Mouse (Mus musculus): ENCODE data around the gene Insm2. TPM values are rescaled to one million over a fixed set of nuclear protein-coding genes. Genes with fewer than 3 reads are reported as not detected.
"Not testable (repeated sequence)": the region's sequence is repeated elsewhere in the genome, so short reads cannot be mapped to it uniquely, and the experiment has no call there.

The Insm2 gene
- polyA plus RNA-seq (2015; fragmentation: Nextera tagmentation; extraction: Ambion mirVana), result 1.1 and 2.4 TPM in 2 replicates

DNA sequence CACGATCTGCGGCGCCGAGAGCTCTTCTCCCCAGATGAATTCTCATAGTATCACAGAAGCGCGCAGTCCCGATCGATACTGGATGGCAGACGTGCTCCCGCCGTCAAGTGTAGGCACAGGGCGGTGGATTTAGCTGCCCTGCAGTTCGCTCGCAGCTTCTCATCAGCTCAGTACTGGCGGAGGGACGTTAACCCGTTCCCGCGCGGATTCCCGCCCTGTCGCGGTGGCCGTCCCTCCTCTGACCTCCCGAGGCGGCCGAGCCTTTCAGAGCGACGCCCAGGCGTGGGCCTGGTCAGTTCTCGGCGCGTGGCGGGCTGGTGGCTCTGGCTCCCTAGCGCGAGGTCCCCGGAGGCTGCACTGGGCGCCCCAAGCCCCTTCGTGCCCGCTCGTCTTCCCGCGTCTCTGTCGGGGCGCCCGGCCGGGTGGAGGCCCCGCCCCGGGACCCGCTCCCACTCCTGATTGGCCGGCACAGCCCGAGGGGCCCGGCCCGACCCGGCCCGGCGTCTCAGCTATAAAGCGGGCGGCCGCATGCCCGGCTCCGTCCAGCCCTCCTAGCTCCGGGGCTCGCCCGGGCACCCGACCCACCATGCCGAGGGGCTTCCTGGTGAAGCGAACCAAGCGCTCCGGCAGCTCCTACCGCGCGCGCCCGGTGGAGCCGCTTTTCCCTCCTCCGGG lies at the start of gene Insm2:
Insm2 (plus strand) TSS at position 541 of the 675 bp plus-strand sequence.
- Histone ChIP-seq H3K9me3 (replicated peaks) (no peaks in the 10 kb centered on the region), H3K36me3 (ENCODE audit: poor library complexity, severe bottlenecking) (no peaks in the 10 kb centered on the region), H3K27ac (no peak within 1 kb of the TSS), H3K27me3 (peaks cover 67% of the 10 kb centered on the region), H3K9ac (peak within 1 kb of the TSS; percentile 51), H3K4me3 (peak within 1 kb of the TSS; percentile 52), H3K4me1 (peaks cover 25% of the 10 kb centered on the region), H3K4me2 (peak within 1 kb of the TSS; percentile 90)
- under 1% methylated on average over 77 of the region's 77 CpGs for WGBS
- ATAC-seq, result peak; percentile 85

- not testable (repeated sequence) for H3K27me3 ChIP-seq; H3K4me3 ChIP-seq; H3K4me2 ChIP-seq; H3K9ac ChIP-seq; H3K27ac ChIP-seq; H3K36me3 ChIP-seq (ENCODE audit: poor library complexity, severe bottlenecking); H3K9me3 ChIP-seq (replicated peaks); ATAC-seq; H3K4me1 ChIP-seq
- 82% methylated on average over 6 of the region's 6 CpGs for whole genome bisulfite sequencing
These were observed 44.3 kb upstream of the Insm2 start for GRCm38 (mm10) chr12:55554901-55555300.

DNA sequence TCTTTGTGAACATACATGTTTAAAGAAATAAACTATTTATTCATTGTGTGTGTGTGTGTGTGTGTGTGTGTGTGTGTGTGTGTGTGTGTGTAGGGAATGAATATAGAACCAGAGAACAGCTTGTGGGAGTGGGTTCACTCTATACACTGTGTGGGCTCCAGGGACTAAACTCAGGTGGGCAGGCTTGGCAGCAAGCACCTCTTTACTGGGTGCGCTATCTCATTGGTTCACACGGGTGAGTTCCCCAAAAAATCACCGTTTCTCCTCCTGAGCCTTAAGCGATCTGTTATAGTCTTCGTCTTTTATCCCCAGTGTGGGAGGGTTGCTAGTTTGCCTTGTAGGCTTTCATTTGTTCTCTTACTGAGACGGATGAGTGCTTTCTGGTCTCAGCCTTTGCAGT lies 41.4 kb upstream of the Insm2 start:
- no peak overlapping the region for H3K9ac ChIP-seq
- 75% methylated on average over 6 of the region's 6 CpGs for WGBS

DNA sequence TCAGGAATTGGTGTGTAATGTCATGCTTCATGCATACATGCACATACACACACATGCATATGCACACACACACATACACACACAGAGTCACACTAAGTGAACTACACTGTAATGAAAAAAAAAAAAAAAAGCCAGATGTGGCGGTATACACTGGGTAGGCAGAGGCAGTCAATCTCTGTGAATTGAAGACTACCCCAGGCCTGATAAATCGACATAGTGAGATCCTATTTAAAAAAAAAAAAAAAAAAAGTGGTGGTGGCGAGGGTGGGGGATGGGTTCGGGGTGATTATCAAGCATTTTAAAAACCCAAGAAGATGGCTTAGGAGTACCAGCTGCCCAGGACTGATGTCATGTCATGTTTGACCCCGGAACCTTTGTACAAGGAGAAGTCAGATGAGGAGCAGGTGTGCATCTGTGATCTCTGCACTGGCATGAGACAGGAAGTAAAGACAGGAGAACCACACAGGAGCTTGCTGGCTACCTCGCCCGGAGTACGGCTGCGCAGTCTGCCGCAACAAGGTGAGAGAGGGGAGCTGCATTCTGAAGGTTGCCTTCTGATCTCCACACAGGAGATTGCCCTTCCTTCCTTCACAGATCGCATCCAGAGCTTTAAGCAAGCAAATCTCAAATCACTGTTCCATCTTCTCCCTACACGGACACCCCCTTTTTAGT lies 39.9 kb upstream of the Insm2 start:
- no peak overlapping the region for H3K9ac ChIP-seq
- H3K4me3 ChIP-seq, result no peak overlapping the region
- peaks cover 8% of the 10 kb centered on the region; the same call in 1 of the 2 replicates for H3K4me1 ChIP-seq
- H3K4me2 ChIP-seq, result no peak overlapping the region
- H3K27me3 ChIP-seq, result peaks cover 4% of the 10 kb centered on the region; the same call in 1 of the 2 replicates
- H3K36me3 ChIP-seq (ENCODE audit: poor library complexity, severe bottlenecking), result no peaks in the 10 kb centered on the region
- no peaks in the 10 kb centered on the region for H3K9me3 ChIP-seq (replicated peaks)
- WGBS, result 88% methylated on average over 12 of the region's 12 CpGs
- ATAC-seq, result no peak
- H3K27ac ChIP-seq, result no peak overlapping the region

More for the DNA sequence above, 41.4 kb upstream of the Insm2 start:
- Histone ChIP-seq H3K36me3 (ENCODE audit: poor library complexity, severe bottlenecking) (no peaks in the 10 kb centered on the region), H3K4me2 (no peak overlapping the region), H3K9me3 (replicated peaks) (no peaks in the 10 kb centered on the region), H3K4me3 (no peak overlapping the region), H3K27me3 (peaks cover 4% of the 10 kb centered on the region; the same call in 1 of the 2 replicates), H3K4me1 (peaks cover 8% of the 10 kb centered on the region; the same call in 1 of the 2 replicates), H3K27ac (no peak overlapping the region)
- no peak for ATAC-seq

GRCm38 (mm10) chr12:55560025-55560690 lies 39.1 kb upstream of the Insm2 start:
- 8% methylated on average over 19 of the region's 19 CpGs for WGBS
- no peak overlapping the region for H3K9ac ChIP-seq
- no peak for ATAC-seq

DNA sequence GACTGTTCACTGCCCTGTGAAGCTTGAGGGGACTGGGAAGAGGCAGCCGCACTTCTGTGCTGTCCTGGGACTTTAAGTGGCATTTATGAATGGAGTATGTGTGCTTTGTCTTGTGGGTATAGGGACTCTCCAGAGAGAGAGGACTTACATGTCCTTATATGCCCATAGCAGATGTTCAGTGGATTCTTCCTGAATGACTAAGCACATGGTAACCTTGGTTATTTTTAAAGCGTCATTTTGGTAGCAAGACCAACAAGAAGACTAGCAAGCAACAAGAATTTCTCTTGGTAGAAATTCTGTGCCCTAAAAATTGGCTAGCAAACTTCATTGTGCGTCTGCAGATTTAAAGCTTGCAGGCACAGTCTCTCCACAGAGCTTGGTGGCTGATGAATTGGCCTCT lies 35.5 kb upstream of the Insm2 start:
- Histone ChIP-seq H3K4me2 (no peak overlapping the region), H3K9ac (no peak overlapping the region), H3K27ac (no peak overlapping the region), H3K36me3 (ENCODE audit: poor library complexity, severe bottlenecking) (no peaks in the 10 kb centered on the region), H3K4me3 (no peak overlapping the region), H3K4me1 (peaks cover 8% of the 10 kb centered on the region; the same call in 1 of the 2 replicates), H3K9me3 (replicated peaks) (no peaks in the 10 kb centered on the region), H3K27me3 (peaks cover 4% of the 10 kb centered on the region; the same call in 1 of the 2 replicates)
- ATAC-seq, result no peak
- WGBS, result 96% methylated on average over 3 of the region's 3 CpGs

More at GRCm38 (mm10) chr12:55560025-55560690, 39.1 kb upstream of the Insm2 start:
- Histone ChIP-seq H3K27ac (no peak overlapping the region), H3K4me1 (peaks cover 8% of the 10 kb centered on the region; the same call in 1 of the 2 replicates), H3K27me3 (peaks cover 4% of the 10 kb centered on the region; the same call in 1 of the 2 replicates), H3K36me3 (ENCODE audit: poor library complexity, severe bottlenecking) (no peaks in the 10 kb centered on the region), H3K4me2 (peak overlapping the region; percentile 50), H3K9me3 (replicated peaks) (no peaks in the 10 kb centered on the region), H3K4me3 (peak overlapping the region; percentile 12)

- Histone ChIP-seq H3K9me3 (replicated peaks) (no peaks in the 10 kb centered on the region), H3K9ac (no peak overlapping the region), H3K36me3 (ENCODE audit: poor library complexity, severe bottlenecking) (no peaks in the 10 kb centered on the region), H3K4me2 (no peak overlapping the region), H3K27me3 (peaks cover 3% of the 10 kb centered on the region; the same call in 1 of the 2 replicates), H3K27ac (no peak overlapping the region), H3K4me1 (peaks cover 8% of the 10 kb centered on the region; the same call in 1 of the 2 replicates), H3K4me3 (no peak overlapping the region)
- no peak for ATAC-seq
- 89% methylated on average over 9 of the region's 9 CpGs for WGBS
These were observed 34.9 kb upstream of the Insm2 start for GRCm38 (mm10) chr12:55564187-55564963.

- WGBS, result 97% methylated on average over 19 of the region's 19 CpGs
- H3K27ac ChIP-seq, result no peak within 1 kb of the TSS
- H3K4me3 ChIP-seq, result no peak within 1 kb of the TSS
- no peaks in the 10 kb centered on the region for H3K27me3 ChIP-seq
- H3K4me2 ChIP-seq, result no peak within 1 kb of the TSS
- H3K9me3 ChIP-seq (replicated peaks), result no peaks in the 10 kb centered on the region
- no peak within 1 kb of the TSS for H3K9ac ChIP-seq
- H3K4me1 ChIP-seq, result peaks cover 4% of the 10 kb centered on the region; the same call in 1 of the 2 replicates
- no peak for ATAC-seq
- no peaks in the 10 kb centered on the region for H3K36me3 ChIP-seq (ENCODE audit: poor library complexity, severe bottlenecking)
These were observed 34.0 kb upstream of the Insm2 start, which contains the start of gene Aldoart2 for GRCm38 (mm10) chr12:55565206-55565605. Gene Aldoart2, plus strand, starts transcription at chr12:55565239.

- WGBS, result 78% methylated on average over 9 of the region's 9 CpGs
- Histone ChIP-seq H3K4me2 (no peak overlapping the region), H3K9ac (no peak overlapping the region), H3K27ac (no peak overlapping the region), H3K27me3 (no peaks in the 10 kb centered on the region), H3K4me1 (no peaks in the 10 kb centered on the region), H3K4me3 (no peak overlapping the region), H3K9me3 (replicated peaks) (no peaks in the 10 kb centered on the region), H3K36me3 (ENCODE audit: poor library complexity, severe bottlenecking) (no peaks in the 10 kb centered on the region)
- ATAC-seq, result no peak
These were observed 33.4 kb upstream of the Insm2 start for GRCm38 (mm10) chr12:55565867-55566266.

GRCm38 (mm10) chr12:55566837-55567236 lies 32.4 kb upstream of the Insm2 start:
- Histone ChIP-seq H3K4me1 (peaks cover 1% of the 10 kb centered on the region; the same call in 1 of the 2 replicates), H3K36me3 (ENCODE audit: poor library complexity, severe bottlenecking) (no peaks in the 10 kb centered on the region), H3K27me3 (no peaks in the 10 kb centered on the region), H3K9ac (no peak overlapping the region), H3K9me3 (replicated peaks) (no peaks in the 10 kb centered on the region), H3K4me3 (no peak overlapping the region), H3K4me2 (no peak overlapping the region), H3K27ac (no peak overlapping the region)
- ATAC-seq, result no peak
- 67% methylated on average over 5 of the region's 5 CpGs for WGBS

- Histone ChIP-seq H3K27ac (no peak overlapping the region), H3K9me3 (replicated peaks) (no peaks in the 10 kb centered on the region), H3K36me3 (ENCODE audit: poor library complexity, severe bottlenecking) (no peaks in the 10 kb centered on the region), H3K4me1 (peaks cover 9% of the 10 kb centered on the region; the same call in 1 of the 2 replicates), H3K4me3 (no peak overlapping the region), H3K27me3 (no peaks in the 10 kb centered on the region), H3K9ac (no peak overlapping the region), H3K4me2 (no peak overlapping the region)
- WGBS, result 76% methylated on average over 3 of the region's 3 CpGs
- ATAC-seq, result no peak
These were observed 30.8 kb upstream of the Insm2 start for GRCm38 (mm10) chr12:55568466-55568865.

Measured in forebrain, embryonic 13.5 days (tissue).